Mouse (Mus musculus) liver, embryonic 12.5 days (tissue): ENCODE measurements around the gene Kcnab3. TPM values are rescaled to one million over a fixed set of nuclear protein-coding genes. Genes with fewer than 3 reads are reported as not detected.

Source experiments
- ATAC-seq: fragments of 200-750 bp; cut with Nextera tagmentation; 2 replicates; pipeline ENCODE4 v1.8.0; 2017; ENCODE audit warnings: moderate number of reproducible peaks, mild to moderate bottlenecking, moderate library complexity
- H3K27ac ChIP-seq: fragments of 300-500 bp; sonication (generic); 2 replicates; pipeline ENCODE4 v1.5.1; 2016; ENCODE audit warnings: mild to moderate bottlenecking
- H3K27me3 ChIP-seq: fragments of 300-500 bp; sonication (generic); replicated peaks from 2 replicates; pipeline ENCODE4 v1.6.1; 2016; ENCODE audit warnings: mild to moderate bottlenecking, moderate library complexity
- H3K36me3 ChIP-seq: fragments of 300-500 bp; sonication (generic); 2 replicates; pipeline ENCODE4 v1.6.1; 2016; ENCODE audit warnings: mild to moderate bottlenecking, moderate library complexity
- H3K4me1 ChIP-seq: fragments of 300-500 bp; sonication (generic); 2 replicates; pipeline ENCODE4 v1.6.1; 2016
- H3K4me2 ChIP-seq: fragments of 300-500 bp; sonication (generic); 2 replicates; pipeline ENCODE4 v1.6.1; 2016; ENCODE audit warnings: mild to moderate bottlenecking, moderate library complexity
- H3K4me3 ChIP-seq: fragments of 300-500 bp; sonication (generic); 2 replicates; pipeline ENCODE4 v1.5.1; 2016; ENCODE audit warnings: mild to moderate bottlenecking, moderate library complexity
- H3K9ac ChIP-seq: fragments of 300-500 bp; sonication (generic); 2 replicates; pipeline ENCODE4 v1.6.1; 2016; ENCODE audit warnings: mild to moderate bottlenecking, moderate library complexity
- H3K9me3 ChIP-seq: fragments of 300-500 bp; sonication (generic); replicated peaks from 2 replicates; pipeline ENCODE4 v1.6.1; 2016; ENCODE audit warnings: mild to moderate bottlenecking, moderate library complexity
- WGBS: fragments of 180-500 bp; shearing (Covaris S2); methylation state at CpG from one replicate; pipeline ENCODE4 v1.1.7; 2016; ENCODE audit not compliant: insufficient replicate concordance; 5-methylcytosine and 5-hydroxymethylcytosine counted together
- polyA plus RNA-seq: library from polyadenylated mRNA; unstranded; fragments of >200 nt; fragmentation: Nextera tagmentation; extraction: Ambion mirVana; gene quantifications from 2 replicates; pipeline ENCODE4 v1.2.1, GENCODE M21; 2016

The Kcnab3 gene
- polyA plus RNA-seq, 1 experiment from 2014 or later, result 0.24 TPM

GRCm38 (mm10) chr11:69321580-69321979, 4.5 kb upstream of the Kcnab3 start:
- WGBS, result 95% methylated on average over 6 of the region's 6 CpGs
- H3K4me1 ChIP-seq, result peaks cover 44% of the 10 kb centered on the region
- peaks cover 3% of the 10 kb centered on the region for H3K27me3 ChIP-seq
- peak overlapping the region; percentile 92; the same call in 1 of the 2 replicates for H3K9ac ChIP-seq
- peak overlapping the region; percentile 88; the same call in 1 of the 2 replicates for H3K4me2 ChIP-seq
- H3K4me3 ChIP-seq, result no peak overlapping the region
- H3K36me3 ChIP-seq, result peaks cover 34% of the 10 kb centered on the region
- no peaks in the 10 kb centered on the region for H3K9me3 ChIP-seq
- no peak for ATAC-seq
- H3K27ac ChIP-seq, result 0 out of 2 replicates have a peak overlapping the region, but pooled peaks have one; percentile 12

- peaks cover 34% of the 10 kb centered on the region for H3K36me3 ChIP-seq
- peak overlapping the region; percentile 92 for H3K9ac ChIP-seq
- peaks cover 49% of the 10 kb centered on the region for H3K4me1 ChIP-seq
- 80% methylated on average over 6 of the region's 6 CpGs for WGBS
- peak overlapping the region; percentile 88 for H3K4me2 ChIP-seq
- no peak for ATAC-seq
- peak overlapping the region; percentile 77 for H3K4me3 ChIP-seq
- H3K9me3 ChIP-seq, result no peaks in the 10 kb centered on the region
- H3K27ac ChIP-seq, result 0 out of 2 replicates have a peak overlapping the region, but pooled peaks have one; percentile 12
- peaks cover 8% of the 10 kb centered on the region for H3K27me3 ChIP-seq
These were observed 4.0 kb upstream of the Kcnab3 start for GRCm38 (mm10) chr11:69322010-69322409.

- Histone ChIP-seq H3K36me3 (peaks cover 31% of the 10 kb centered on the region), H3K27me3 (peaks cover 16% of the 10 kb centered on the region), H3K9ac (peak overlapping the region; percentile 92), H3K4me2 (peak overlapping the region; percentile 88), H3K4me1 (peaks cover 56% of the 10 kb centered on the region), H3K27ac (peak overlapping the region; percentile 87), H3K9me3 (no peaks in the 10 kb centered on the region), H3K4me3 (peak overlapping the region; percentile 77)
- 34% methylated on average over 18 of the region's 18 CpGs for WGBS
- no peak for ATAC-seq
These were observed 3.2 kb upstream of the Kcnab3 start for GRCm38 (mm10) chr11:69322693-69323471.

- peaks cover 23% of the 10 kb centered on the region for H3K36me3 ChIP-seq
- H3K9ac ChIP-seq, result peak within 1 kb of the TSS; percentile 92
- ATAC-seq, result peak; percentile 90
- peak within 1 kb of the TSS; percentile 88 for H3K4me2 ChIP-seq
- H3K4me3 ChIP-seq, result peak within 1 kb of the TSS; percentile 77
- H3K27ac ChIP-seq, result peak within 1 kb of the TSS; percentile 87
- H3K9me3 ChIP-seq, result no peaks in the 10 kb centered on the region
- under 1% methylated on average over 30 of the region's 30 CpGs for WGBS
- H3K4me1 ChIP-seq, result peaks cover 56% of the 10 kb centered on the region
- H3K27me3 ChIP-seq, result peaks cover 24% of the 10 kb centered on the region
These were observed 2.4 kb upstream of the Kcnab3 start, which contains the start of the genes Cntrob and Trappc1 for GRCm38 (mm10) chr11:69323667-69324111. Cntrob (minus strand) TSS chr11:69323775. Trappc1 (plus strand) TSS chr11:69323980.

- 55% methylated on average over 6 of the region's 6 CpGs for WGBS
These were observed 1.3 kb upstream of the Kcnab3 start for GRCm38 (mm10) chr11:69324749-69325148.

GRCm38 (mm10) chr11:69326408-69327156, 524 bp downstream of the Kcnab3 start:
- peaks cover 54% of the 10 kb centered on the region for H3K4me1 ChIP-seq

More at GRCm38 (mm10) chr11:69324749-69325148, 1.3 kb upstream of the Kcnab3 start:
- Histone ChIP-seq H3K9me3 (no peaks in the 10 kb centered on the region), H3K4me1 (peaks cover 56% of the 10 kb centered on the region), H3K9ac (peak overlapping the region; percentile 64), H3K27ac (peak overlapping the region; percentile 66; the same call in 1 of the 2 replicates), H3K36me3 (peaks cover 13% of the 10 kb centered on the region), H3K27me3 (peaks cover 35% of the 10 kb centered on the region), H3K4me3 (peak overlapping the region; percentile 77), H3K4me2 (peak overlapping the region; percentile 88)
- ATAC-seq, result no peak

GRCm38 (mm10) chr11:69327157-69327442, 1.0 kb downstream of the Kcnab3 start:
- no peak for ATAC-seq

More at GRCm38 (mm10) chr11:69326408-69327156, 524 bp downstream of the Kcnab3 start:
- H3K27ac ChIP-seq, result no peak overlapping the region
- WGBS, result 3% methylated on average over 45 of the region's 45 CpGs
- peak overlapping the region; percentile 57 for H3K4me3 ChIP-seq
- peaks cover 53% of the 10 kb centered on the region for H3K27me3 ChIP-seq
- peak overlapping the region; percentile 88 for H3K4me2 ChIP-seq
- H3K36me3 ChIP-seq, result no peaks in the 10 kb centered on the region
- ATAC-seq, result no peak
- H3K9ac ChIP-seq, result peak overlapping the region; percentile 65
- no peaks in the 10 kb centered on the region for H3K9me3 ChIP-seq

GRCm38 (mm10) chr11:69327648-69328047, 1.6 kb downstream of the Kcnab3 start:
- H3K27me3 ChIP-seq, result peaks cover 64% of the 10 kb centered on the region
- WGBS, result 9% methylated on average over 6 of the region's 6 CpGs
- H3K9me3 ChIP-seq, result no peaks in the 10 kb centered on the region
- no peak for ATAC-seq
- H3K4me1 ChIP-seq, result peaks cover 54% of the 10 kb centered on the region
- peak overlapping the region; percentile 2; the same call in 1 of the 2 replicates for H3K9ac ChIP-seq
- H3K4me2 ChIP-seq, result no peak overlapping the region
- H3K36me3 ChIP-seq, result no peaks in the 10 kb centered on the region
- no peak overlapping the region for H3K4me3 ChIP-seq
- no peak overlapping the region for H3K27ac ChIP-seq

More at GRCm38 (mm10) chr11:69327157-69327442, 1.0 kb downstream of the Kcnab3 start:
- Histone ChIP-seq H3K4me1 (peaks cover 54% of the 10 kb centered on the region), H3K9me3 (no peaks in the 10 kb centered on the region), H3K27me3 (peaks cover 58% of the 10 kb centered on the region), H3K9ac (no peak overlapping the region; the same call in 1 of the 2 replicates), H3K27ac (no peak overlapping the region), H3K4me3 (no peak overlapping the region), H3K4me2 (peak overlapping the region; percentile 88), H3K36me3 (no peaks in the 10 kb centered on the region)
- WGBS, result 17% methylated on average over 9 of the region's 9 CpGs

- no peaks in the 10 kb centered on the region for H3K36me3 ChIP-seq
- H3K4me2 ChIP-seq, result no peak overlapping the region
- no peaks in the 10 kb centered on the region for H3K9me3 ChIP-seq
- H3K27ac ChIP-seq, result no peak overlapping the region
- no peak overlapping the region for H3K4me3 ChIP-seq
- 79% methylated on average over 6 of the region's 6 CpGs for whole genome bisulfite sequencing
- H3K4me1 ChIP-seq, result peaks cover 56% of the 10 kb centered on the region
- H3K9ac ChIP-seq, result no peak overlapping the region
- H3K27me3 ChIP-seq, result peaks cover 73% of the 10 kb centered on the region
- no peak for ATAC-seq
These were observed 2.5 kb downstream of the Kcnab3 start for GRCm38 (mm10) chr11:69328517-69328916.

GRCm38 (mm10) chr11:69331152-69331551, 5.1 kb downstream of the Kcnab3 start:
- peaks cover 81% of the 10 kb centered on the region for H3K27me3 ChIP-seq
- ATAC-seq, result no peak
- peaks cover 56% of the 10 kb centered on the region for H3K4me1 ChIP-seq
- no peak overlapping the region for H3K27ac ChIP-seq
- H3K9me3 ChIP-seq, result no peaks in the 10 kb centered on the region
- peak overlapping the region; percentile 78 for H3K4me2 ChIP-seq
- WGBS, result 77% methylated on average over 6 of the region's 6 CpGs
- no peak overlapping the region for H3K9ac ChIP-seq
- H3K36me3 ChIP-seq, result no peaks in the 10 kb centered on the region
- H3K4me3 ChIP-seq, result no peak overlapping the region

GRCm38 (mm10) chr11:69331929-69332405, 5.9 kb downstream of the Kcnab3 start:
- ATAC-seq, result 0 out of 2 replicates have a peak, but pooled peaks have one; percentile 35
- no peak overlapping the region for H3K27ac ChIP-seq
- 2% methylated on average over 24 of the region's 24 CpGs for WGBS
- peaks cover 77% of the 10 kb centered on the region for H3K27me3 ChIP-seq
- no peaks in the 10 kb centered on the region for H3K36me3 ChIP-seq
- H3K9ac ChIP-seq, result peak overlapping the region; percentile 37
- H3K4me1 ChIP-seq, result peaks cover 48% of the 10 kb centered on the region
- no peaks in the 10 kb centered on the region for H3K9me3 ChIP-seq
- peak overlapping the region; percentile 78 for H3K4me2 ChIP-seq
- peak overlapping the region; percentile 57 for H3K4me3 ChIP-seq
